Mouse (Mus musculus) heart, adult 18-20 months (tissue): ENCODE measurements around the gene Filip1l. TPM values are rescaled to one million over a fixed set of nuclear protein-coding genes. Genes with fewer than 3 reads are reported as not detected.

Source experiments
- DNase-seq, 2 experiments: peaks; one replicate each; pipeline ENCODE4 v3.0.0; 2021 to 2022; ENCODE audit warnings: mixed read lengths in 1 of 2
- total RNA-seq, 2 experiments: library from RNA; stranded (reverse); gene quantifications; 2 replicates each; pipeline ENCODE4 v1.2.3; 2021

Filip1l gene
- total RNA-seq, 2 experiments from 2014 or later = 26.0 to 34.6 TPM

- DNase-seq = no peak
Measured at GRCm38 (mm10) chr16:57396249-57396648, 43.4 kb downstream of the Filip1l start.

GRCm38 (mm10) chr16:57397845-57398244 is 45.0 kb downstream of the Filip1l start:
- DNase-seq = no peak

- peak; percentile 75 to 93 for DNase-seq
Measured at GRCm38 (mm10) chr16:57398387-57399214, 45.7 kb downstream of the Filip1l start.

- no peak for DNase-seq
Measured at GRCm38 (mm10) chr16:57399566-57399965, 46.7 kb downstream of the Filip1l start.

- no peak for DNase-seq
Measured at GRCm38 (mm10) chr16:57401702-57402101, 48.8 kb downstream of the Filip1l start.

GRCm38 (mm10) chr16:57402910-57403309 is 50.0 kb downstream of the Filip1l start:
- no peak for DNase-seq

- DNase-seq = no peak
Measured at GRCm38 (mm10) chr16:57403825-57404224, 50.9 kb downstream of the Filip1l start.

GRCm38 (mm10) chr16:57412766-57413165 is 59.9 kb downstream of the Filip1l start:
- DNase-seq = no peak

GRCm38 (mm10) chr16:57416049-57416448 is 63.2 kb downstream of the Filip1l start:
- DNase-seq = peak in 1 of 2 experiments; percentile 40

GRCm38 (mm10) chr16:57417017-57417416 is 64.1 kb downstream of the Filip1l start:
- DNase-seq = no peak

- no peak for DNase-seq
Measured at GRCm38 (mm10) chr16:57417955-57418354, 65.1 kb downstream of the Filip1l start.

- DNase-seq = peak; percentile 49 to 63
Measured at GRCm38 (mm10) chr16:57419332-57419731, 66.4 kb downstream of the Filip1l start.

GRCm38 (mm10) chr16:57419881-57420280 is 67.0 kb downstream of the Filip1l start:
- DNase-seq = peak in 1 of 2 experiments; percentile 38

GRCm38 (mm10) chr16:57420773-57421556 is 68.1 kb downstream of the Filip1l start:
- peak; percentile 81 to 84 for DNase-seq

GRCm38 (mm10) chr16:57421680-57422417 is 69.0 kb downstream of the Filip1l start:
- peak in 1 of 2 experiments; percentile 11 for DNase-seq

- peak in 1 of 2 experiments; percentile 45 for DNase-seq
Measured at GRCm38 (mm10) chr16:57423001-57423800, 70.3 kb downstream of the Filip1l start.

GRCm38 (mm10) chr16:57426680-57427079 is 73.8 kb downstream of the Filip1l start:
- DNase-seq = no peak

GRCm38 (mm10) chr16:57427516-57428285 is 74.8 kb downstream of the Filip1l start:
- DNase-seq = peak; percentile 84 to 87

GRCm38 (mm10) chr16:57428977-57429376 is 76.1 kb downstream of the Filip1l start:
- no peak for DNase-seq

GRCm38 (mm10) chr16:57431294-57431693 is 78.4 kb downstream of the Filip1l start:
- DNase-seq = no peak

GRCm38 (mm10) chr16:57433173-57433572 is 80.3 kb downstream of the Filip1l start:
- no peak for DNase-seq
